Comparison of ENCODE assay signal across 28 mouse cellular contexts in the genomic region with DNA sequence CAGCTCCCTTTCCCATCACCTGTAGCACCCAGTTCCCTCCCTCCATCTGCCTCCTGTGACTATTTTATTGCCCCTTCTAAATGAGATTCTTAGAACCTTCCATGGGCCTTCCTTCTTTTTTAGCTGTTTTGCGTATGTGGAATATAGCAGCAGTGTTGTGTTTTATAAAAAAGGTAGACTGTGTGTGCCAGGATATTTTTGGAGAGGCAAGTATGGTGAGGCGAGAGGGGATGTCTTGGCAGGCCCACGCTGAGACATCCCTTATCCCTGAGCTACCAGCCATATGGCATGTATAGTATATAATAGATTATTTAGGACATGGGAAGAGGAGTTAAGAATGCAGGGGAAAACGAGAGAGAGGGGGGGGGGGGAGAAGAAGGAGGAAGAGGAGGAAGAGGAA.
DNase-seq lines count a peak whose midpoint lies in the region; ATAC-seq and TF ChIP-seq lines count a peak whose summit lies in the region.
"Had no signal": no experiment of that assay in that cellular context is flagged by ENCODE, and none has a peak within 500 bp of the region (broad histone marks: within the 10 kb centered on the region; RNA-seq: fewer than 3 reads in every experiment).

No protein-coding gene starts in this region.

- H3K4me3 ChIP-seq in left cerebral cortex, adult 2 months, result no peak overlapping the region
- H3K4me3 ChIP-seq: embryonic facial prominence, embryonic 10.5 days; embryonic facial prominence, embryonic 13.5 days; erythroblast, embryonic 14.5 days; forebrain, embryonic 12.5 days; forebrain, embryonic 15.5 days; heart, adult 2 months; heart, embryonic 10.5 days; heart, embryonic 13.5 days had no signal

- H3K27ac ChIP-seq in left cerebral cortex, adult 2 months, result peak overlapping the region; percentile 40; the same call in 1 of the 2 replicates
- H3K27ac ChIP-seq: embryonic facial prominence, embryonic 10.5 days; embryonic facial prominence, embryonic 13.5 days; forebrain, embryonic 12.5 days; forebrain, embryonic 15.5 days; heart, adult 2 months; heart, embryonic 10.5 days; heart, embryonic 13.5 days; hindbrain, embryonic 14.5 days; hindbrain, postnatal 0 days had no signal

- DNase-seq in frontal cortex, postnatal 14 days (ENCODE audit: low spot score in 2 of 2), result no peak
- DNase-seq in left cerebral cortex, adult 2 months (ENCODE audit: extremely low spot score in 1 of 2, low spot score in 2 of 2), result no peak
- no peak for DNase-seq in left cerebral cortex, postnatal 4 days
- DNase-seq in left cerebral cortex, postnatal 14 days (ENCODE audit: low spot score in 2 of 2), result peak; percentile 17 to 28
- DNase-seq in kidney, adult 11 months, result no peak
- DNase-seq in yolk sac, embryonic 10.5 days (ENCODE audit: low spot score), result no peak
- DNase-seq: adrenal gland, postnatal 10 days; adrenal gland, postnatal 36 days; cerebellum, adult 11-12 months; cerebellum, adult 8-10 months; cerebellum, postnatal 36 days; embryo, embryonic 11 days; gastrocnemius, postnatal 10 days; gastrocnemius, postnatal 36 days; heart, adult 2 months; heart, postnatal 14 days; heart, postnatal 4 days had no signal

- no peak for TF ChIP-seq CTCF in left cerebral cortex, adult 2 months (IDR thresholded peaks at IDR 0.05)

- ATAC-seq in frontal cortex, adult (ENCODE audit: low TSS enrichment), result peak; percentile 96
- ATAC-seq: forebrain, embryonic 15.5 days; hindbrain, postnatal 0 days; Patski had no signal

- intact Hi-C loops in left cerebral cortex, adult 2 months (cut with DNase I), result loop anchor here (1.0 to 5.0 kb wide), 3 partner anchors 48 to 268 kb away; no protein-coding TSS in a partner anchor
- intact Hi-C loops in left cerebral cortex, postnatal 4 days (cut with DNase I), result no loop called here
- intact Hi-C loops in left cerebral cortex, postnatal 14 days (cut with DNase I), result loop anchor here (2.0 kb wide), 1 partner anchor 76 kb away; no protein-coding TSS in a partner anchor

Comparison
In these comparisons a context has a peak if more than half of its experiments do, and no peak if none do; other contexts are left out.
1. DNase-seq: peak in left cerebral cortex, postnatal 14 days (2 of 2); none in frontal cortex, postnatal 14 days (0 of 2), left cerebral cortex, adult 2 months (0 of 2), left cerebral cortex, postnatal 4 days (single experiment), kidney, adult 11 months (single experiment) and yolk sac, embryonic 10.5 days (single experiment).